Mouse (Mus musculus) neutrophil, adult 83 days (primary cell): Measurements from ENCODE around the gene Olfr742. TPM values are rescaled to one million over a fixed set of nuclear protein-coding genes. Genes with fewer than 3 reads are reported as not detected.

Experiments used
- total RNA-seq, 2 experiments: library from RNA; stranded (reverse); gene quantifications; one replicate each; pipeline ENCODE4 v1.2.4; 2023

Olfr742 gene
- not detected for total RNA-seq

DNA sequence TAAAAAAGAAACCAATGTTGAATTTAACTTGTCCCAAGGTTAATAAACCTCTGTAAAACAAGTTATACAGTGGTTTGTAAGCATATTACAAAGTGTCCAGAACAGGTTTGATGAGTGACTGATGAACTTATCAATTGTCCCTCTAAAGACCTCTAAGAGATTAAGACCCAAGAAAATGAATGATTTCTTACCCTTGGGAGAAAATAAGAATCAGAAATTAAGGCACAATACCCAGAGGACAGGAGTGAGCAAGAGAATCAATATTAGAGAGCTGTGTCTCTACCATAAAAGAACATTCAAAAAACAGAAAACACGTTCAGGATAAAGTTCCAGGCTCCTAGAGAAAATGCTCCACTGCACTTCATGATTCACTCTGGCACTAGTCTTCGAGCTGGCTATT lies at the start of gene Olfr742:
Gene Olfr742, plus strand, starts transcription at position 301 of the 400 bp plus-strand sequence.

DNA sequence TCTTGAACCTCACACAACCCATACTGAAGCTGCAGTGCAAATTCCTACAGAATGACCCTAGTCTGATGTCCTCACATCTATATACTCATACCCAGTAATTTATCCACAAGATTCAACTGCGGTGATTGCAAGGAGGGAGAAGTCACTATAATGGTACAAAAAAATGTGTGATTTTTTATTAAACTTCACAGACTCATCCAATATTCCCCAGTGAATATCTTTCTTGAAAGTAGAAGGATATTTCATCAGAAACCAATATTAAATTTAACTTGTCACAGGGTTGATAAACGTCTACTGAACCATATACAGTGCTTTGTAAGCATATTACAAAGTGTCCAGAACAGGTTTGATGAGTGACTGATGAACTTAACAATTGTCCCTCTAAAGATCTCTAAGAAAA lies 31.0 kb upstream of the Olfr742 start, which contains the start of gene Olfr741:
Gene Olfr741, plus strand, starts transcription at position 301 of the 400 bp plus-strand sequence.

GRCm38 (mm10) chr14:50521539-50521938 lies 18.1 kb downstream of the Olfr742 start, which contains the start of gene Olfr743:
Olfr743 (plus strand) TSS chr14:50521839.

Other genes starting within 250 kb of the Olfr742 start
- gene Olfr732, start 219.4 kb upstream of the Olfr742 start, total RNA-seq, result not detected
- not detected for gene Olfr733, start 202.1 kb upstream of the Olfr742 start, total RNA-seq
- gene Olfr734, start 176.8 kb upstream of the Olfr742 start, total RNA-seq, result not detected
- under 1 TPM in 1 of 2 experiments, not detected in 1; 0.09 TPM for gene Olfr735, start 154.7 kb upstream of the Olfr742 start, total RNA-seq
- under 1 TPM; 0.22 TPM for gene Tlr11, start 145.7 kb upstream of the Olfr742 start, total RNA-seq
- gene Olfr736, start 122.4 kb upstream of the Olfr742 start, total RNA-seq, result not detected
- not detected for gene Olfr738, start 96.0 kb upstream of the Olfr742 start, total RNA-seq
- gene Olfr739, start 85.0 kb upstream of the Olfr742 start, total RNA-seq, result not detected
- gene Olfr740, start 58.1 kb upstream of the Olfr742 start, total RNA-seq, result not detected
- not detected for gene Olfr741, start 30.9 kb upstream of the Olfr742 start, total RNA-seq
- not detected for gene Olfr743, start 18.2 kb downstream of the Olfr742 start, total RNA-seq
- gene Olfr744, start 111.3 kb downstream of the Olfr742 start, total RNA-seq, result not detected
- gene Olfr745, start 135.8 kb downstream of the Olfr742 start, total RNA-seq, result not detected
- not detected for gene Olfr746, start 143.5 kb downstream of the Olfr742 start, total RNA-seq
- gene Olfr747, start 189.6 kb downstream of the Olfr742 start, total RNA-seq, result not detected
- not detected for gene Olfr748, start 203.8 kb downstream of the Olfr742 start, total RNA-seq
- gene Olfr749, start 241.5 kb downstream of the Olfr742 start, total RNA-seq, result not detected